Mouse (Mus musculus): ENCODE measurements around the gene Arhgef17. TPM values are rescaled to one million over a fixed set of nuclear protein-coding genes. Genes with fewer than 3 reads are reported as not detected.

Gene Arhgef17
- total RNA-seq, 1 experiment: 23.2 TPM

DNA sequence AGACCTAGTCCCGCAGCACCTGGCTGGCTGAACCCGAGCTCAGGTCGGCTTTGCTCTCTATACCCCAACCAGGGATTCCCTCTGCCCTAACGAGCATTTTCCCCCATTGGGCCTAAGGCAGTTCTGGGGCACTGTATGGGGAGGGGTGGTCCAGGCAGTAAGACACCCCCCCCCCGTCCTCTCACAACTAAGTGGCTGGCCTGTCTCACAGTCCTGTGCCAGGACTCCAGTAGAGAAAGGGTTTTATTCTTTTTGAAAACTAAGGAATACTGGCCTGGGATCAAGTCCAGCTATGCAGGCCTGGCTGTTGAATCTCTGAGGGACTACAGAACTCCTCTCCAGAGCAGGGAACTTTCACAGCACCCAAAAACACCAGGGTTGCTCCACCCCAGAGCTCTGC is 16.7 kb downstream of the Arhgef17 start:
- H3K4me1 ChIP-seq (ENCODE audit: control insufficient read depth in 2 of 2, insufficient read depth in 2 of 2, low read length in 2 of 2, poor library complexity in 1 of 2): peaks cover 4 to 16% of the 10 kb centered on the region in 2 experiments; a peak in 2 of 4 replicates
- H3K9ac ChIP-seq (ENCODE audit: insufficient read depth, low read depth, low read length, poor library complexity, severe bottlenecking): no peak overlapping the region
- no peak overlapping the region for H3K27ac ChIP-seq (ENCODE audit: insufficient read depth, low read depth, low read length, poor library complexity, severe bottlenecking)
- in situ Hi-C loops (cut with MboI; ENCODE audit: low sequenced_read_pairs in 2 of 2, unreplicated experiment in 2 of 2): no loop called here
- no peak for DNase-seq (ENCODE audit: low read depth, low spot score)
- TF ChIP-seq ZC3H11A (IDR thresholded peaks at IDR 0.05; ENCODE audit: borderline replicate concordance, low read depth, low read length) (no peak), HCFC1 (IDR thresholded peaks at IDR 0.05; ENCODE audit: borderline replicate concordance, insufficient read depth, low read length) (no peak), ZNF384 (IDR thresholded peaks at IDR 0.05; ENCODE audit: low read depth, low read length) (no peak), MAFK (IDR thresholded peaks at IDR 0.05; ENCODE audit: insufficient read depth, low read depth, low read length) (no peak), CHD2 (IDR thresholded peaks at IDR 0.05; ENCODE audit: low read depth, low read length) (no peak)
- no peaks in the 10 kb centered on the region for H3K9me3 ChIP-seq (ENCODE audit: control insufficient read depth, insufficient read depth, low read depth, low read length)
- H3K4me3 ChIP-seq (ENCODE audit: insufficient read depth in 1 of 2, low read depth in 1 of 2, low read length in 2 of 2, poor library complexity in 1 of 2, severe bottlenecking in 1 of 2): no peak overlapping the region
- peaks cover 8% of the 10 kb centered on the region; the same call in 1 of the 2 replicates for H3K36me3 ChIP-seq (ENCODE audit: control insufficient read depth, insufficient read depth, low read length, poor library complexity, severe bottlenecking)

DNA sequence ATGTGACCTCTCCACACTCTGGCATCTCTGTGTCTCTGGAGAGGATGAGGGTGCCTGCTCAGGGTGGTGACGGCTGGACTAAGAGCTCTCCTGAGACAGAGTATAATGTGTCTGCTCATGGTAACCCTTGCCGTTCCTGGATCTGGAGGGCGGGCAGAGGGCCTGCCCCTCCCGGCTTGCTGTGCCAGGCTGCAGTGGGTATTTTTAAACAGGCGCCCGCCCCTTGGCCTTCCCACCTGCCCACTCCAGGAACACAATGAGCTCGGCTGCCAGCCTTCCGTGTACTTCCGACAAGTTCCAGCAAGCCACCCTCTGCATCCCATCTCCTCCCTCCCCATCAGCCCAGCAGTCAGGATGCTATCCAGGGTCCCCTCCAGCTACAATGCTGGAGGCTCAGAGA is 20.1 kb downstream of the Arhgef17 start:
- H3K27ac ChIP-seq (ENCODE audit: insufficient read depth, low read depth, low read length, poor library complexity, severe bottlenecking): no peak overlapping the region
- no peaks in the 10 kb centered on the region for H3K9me3 ChIP-seq (ENCODE audit: control insufficient read depth, insufficient read depth, low read depth, low read length)
- no peak overlapping the region for H3K9ac ChIP-seq (ENCODE audit: insufficient read depth, low read depth, low read length, poor library complexity, severe bottlenecking)
- in situ Hi-C loops (cut with MboI; ENCODE audit: low sequenced_read_pairs in 2 of 2, unreplicated experiment in 2 of 2): no loop called here
- H3K4me1 ChIP-seq (ENCODE audit: control insufficient read depth in 2 of 2, insufficient read depth in 2 of 2, low read length in 2 of 2, poor library complexity in 1 of 2): peaks cover 4 to 10% of the 10 kb centered on the region in 2 experiments; a peak in 2 of 4 replicates
- H3K4me3 ChIP-seq (ENCODE audit: insufficient read depth in 1 of 2, low read depth in 1 of 2, low read length in 2 of 2, poor library complexity in 1 of 2, severe bottlenecking in 1 of 2): no peak overlapping the region
- TF ChIP-seq ZC3H11A (IDR thresholded peaks at IDR 0.05; ENCODE audit: borderline replicate concordance, low read depth, low read length) (no peak), HCFC1 (IDR thresholded peaks at IDR 0.05; ENCODE audit: borderline replicate concordance, insufficient read depth, low read length) (no peak), MAFK (IDR thresholded peaks at IDR 0.05; ENCODE audit: insufficient read depth, low read depth, low read length) (no peak), CHD2 (IDR thresholded peaks at IDR 0.05; ENCODE audit: low read depth, low read length) (no peak)
- peaks cover 9% of the 10 kb centered on the region; the same call in 1 of the 2 replicates for H3K36me3 ChIP-seq (ENCODE audit: control insufficient read depth, insufficient read depth, low read length, poor library complexity, severe bottlenecking)
- no peak for DNase-seq (ENCODE audit: low read depth, low spot score)

GRCm38 (mm10) chr7:100911246-100911770 is 20.6 kb downstream of the Arhgef17 start:
- TF ChIP-seq HCFC1 (IDR thresholded peaks at IDR 0.05; ENCODE audit: borderline replicate concordance, insufficient read depth, low read length) (no peak), ZC3H11A (IDR thresholded peaks at IDR 0.05; ENCODE audit: borderline replicate concordance, low read depth, low read length) (no peak), ZNF384 (IDR thresholded peaks at IDR 0.05; ENCODE audit: low read depth, low read length) (no peak), MAFK (IDR thresholded peaks at IDR 0.05; ENCODE audit: insufficient read depth, low read depth, low read length) (no peak), CHD2 (IDR thresholded peaks at IDR 0.05; ENCODE audit: low read depth, low read length) (no peak)
- Histone ChIP-seq H3K9me3 (ENCODE audit: control insufficient read depth, insufficient read depth, low read depth, low read length) (no peaks in the 10 kb centered on the region), H3K4me3 (ENCODE audit: insufficient read depth in 1 of 2, low read depth in 1 of 2, low read length in 2 of 2, poor library complexity in 1 of 2, severe bottlenecking in 1 of 2) (no peak overlapping the region), H3K4me1 (ENCODE audit: control insufficient read depth in 2 of 2, insufficient read depth in 2 of 2, low read length in 2 of 2, poor library complexity in 1 of 2) (peaks cover 4 to 10% of the 10 kb centered on the region in 2 experiments; a peak in 2 of 4 replicates), H3K36me3 (ENCODE audit: control insufficient read depth, insufficient read depth, low read length, poor library complexity, severe bottlenecking) (peaks cover 7% of the 10 kb centered on the region; the same call in 1 of the 2 replicates), H3K27ac (ENCODE audit: insufficient read depth, low read depth, low read length, poor library complexity, severe bottlenecking) (no peak overlapping the region), H3K9ac (ENCODE audit: insufficient read depth, low read depth, low read length, poor library complexity, severe bottlenecking) (no peak overlapping the region)
- in situ Hi-C loops (cut with MboI; ENCODE audit: low sequenced_read_pairs in 2 of 2, unreplicated experiment in 2 of 2): no loop called here
- no peak for DNase-seq (ENCODE audit: low read depth, low spot score)

- no peak overlapping the region for H3K27ac ChIP-seq (ENCODE audit: insufficient read depth, low read depth, low read length, poor library complexity, severe bottlenecking)
- H3K9ac ChIP-seq (ENCODE audit: insufficient read depth, low read depth, low read length, poor library complexity, severe bottlenecking): peak overlapping the region; percentile 58
- in situ Hi-C loops (cut with MboI; ENCODE audit: low sequenced_read_pairs in 2 of 2, unreplicated experiment in 2 of 2): no loop called here
- no peak for DNase-seq (ENCODE audit: low read depth, low spot score)
- no peaks in the 10 kb centered on the region for H3K9me3 ChIP-seq (ENCODE audit: control insufficient read depth, insufficient read depth, low read depth, low read length)
- H3K36me3 ChIP-seq (ENCODE audit: control insufficient read depth, insufficient read depth, low read length, poor library complexity, severe bottlenecking): peaks cover 3% of the 10 kb centered on the region; the same call in 1 of the 2 replicates
- H3K4me1 ChIP-seq (ENCODE audit: control insufficient read depth in 2 of 2, insufficient read depth in 2 of 2, low read length in 2 of 2, poor library complexity in 1 of 2): peaks cover 4 to 10% of the 10 kb centered on the region in 2 experiments; a peak in 2 of 4 replicates
- TF ChIP-seq ZC3H11A (IDR thresholded peaks at IDR 0.05; ENCODE audit: borderline replicate concordance, low read depth, low read length) (no peak), HCFC1 (IDR thresholded peaks at IDR 0.05; ENCODE audit: borderline replicate concordance, insufficient read depth, low read length) (no peak), ZNF384 (IDR thresholded peaks at IDR 0.05; ENCODE audit: low read depth, low read length) (no peak), MAFK (IDR thresholded peaks at IDR 0.05; ENCODE audit: insufficient read depth, low read depth, low read length) (no peak), CHD2 (IDR thresholded peaks at IDR 0.05; ENCODE audit: low read depth, low read length) (no peak)
- peak overlapping the region; percentile 11 to 42; a peak in 1 of 4 replicates for H3K4me3 ChIP-seq (ENCODE audit: insufficient read depth in 1 of 2, low read depth in 1 of 2, low read length in 2 of 2, poor library complexity in 1 of 2, severe bottlenecking in 1 of 2)
Observed at GRCm38 (mm10) chr7:100908567-100908966, 23.3 kb downstream of the Arhgef17 start.
